In genomic region chr6:36004701-36005100, GRCm38 (mm10) we compare ENCODE assay signal across 9 mouse cellular contexts.
A peak's percentile ranks its signal among the peaks of the same experiment; 100 is the strongest.
DNase-seq lines count a peak whose midpoint lies in the region; ATAC-seq lines count a peak whose summit lies in the region.
"Had no signal": no experiment of that assay in that cellular context is flagged by ENCODE, and none has a peak within 500 bp of the region (broad histone marks: within the 10 kb centered on the region; RNA-seq: fewer than 3 reads in every experiment).

No protein-coding gene starts in this region.

- H3K4me2 ChIP-seq in forebrain, embryonic 16.5 days (ENCODE audit: low read length) = no peak overlapping the region
- H3K4me2 ChIP-seq in midbrain, embryonic 11.5 days = no peak overlapping the region

- no peaks in the 10 kb centered on the region for H3K4me1 ChIP-seq in forebrain, embryonic 10.5 days
- no peaks in the 10 kb centered on the region for H3K4me1 ChIP-seq in forebrain, embryonic 16.5 days (replicated peaks; ENCODE audit: control insufficient read depth, insufficient read depth, low read length)
- H3K4me1 ChIP-seq in midbrain, embryonic 11.5 days (ENCODE audit: control insufficient read depth, insufficient read depth, low read length) = no peaks in the 10 kb centered on the region
- no peaks in the 10 kb centered on the region for H3K4me1 ChIP-seq in midbrain, embryonic 10.5 days

- no peaks in the 10 kb centered on the region for H3K36me3 ChIP-seq in forebrain, embryonic 10.5 days (replicated peaks)
- no peaks in the 10 kb centered on the region for H3K36me3 ChIP-seq in forebrain, embryonic 16.5 days (ENCODE audit: control insufficient read depth, insufficient read depth)
- H3K36me3 ChIP-seq in midbrain, embryonic 11.5 days (ENCODE audit: control insufficient read depth, insufficient read depth, low read length) = no peaks in the 10 kb centered on the region
- H3K36me3 ChIP-seq in midbrain, embryonic 10.5 days = no peaks in the 10 kb centered on the region

- ATAC-seq in forebrain, embryonic 16.5 days = no peak
- no peak for ATAC-seq in midbrain, embryonic 11.5 days (ENCODE audit: low FRiP score)

- 51% methylated on average over 1 of the region's 1 CpGs for WGBS in forebrain, embryonic 10.5 days
- WGBS in forebrain, embryonic 16.5 days = 39% methylated on average over 1 of the region's 1 CpGs
- 39% methylated on average over 1 of the region's 1 CpGs for WGBS in midbrain, embryonic 11.5 days
- 48% methylated on average over 1 of the region's 1 CpGs for WGBS in midbrain, embryonic 10.5 days

- H3K27me3 ChIP-seq in forebrain, embryonic 10.5 days (ENCODE audit: poor library complexity, severe bottlenecking) = no peaks in the 10 kb centered on the region
- no peaks in the 10 kb centered on the region for H3K27me3 ChIP-seq in forebrain, embryonic 16.5 days (replicated peaks; ENCODE audit: control insufficient read depth, insufficient read depth, low read length)
- H3K27me3 ChIP-seq in midbrain, embryonic 11.5 days (ENCODE audit: control insufficient read depth, insufficient read depth, low read length) = no peaks in the 10 kb centered on the region
- no peaks in the 10 kb centered on the region for H3K27me3 ChIP-seq in midbrain, embryonic 10.5 days (ENCODE audit: low read depth, poor library complexity, severe bottlenecking)

- H3K27ac ChIP-seq in forebrain, embryonic 10.5 days = no peak overlapping the region
- H3K27ac ChIP-seq in forebrain, embryonic 16.5 days (ENCODE audit: low read length) = no peak overlapping the region
- H3K27ac ChIP-seq in midbrain, embryonic 11.5 days (ENCODE audit: low read depth, low read length) = no peak overlapping the region
- no peak overlapping the region for H3K27ac ChIP-seq in midbrain, embryonic 10.5 days (replicated peaks)
- H3K27ac ChIP-seq: macrophage had no signal

- DNase-seq in forebrain, embryonic 10.5 days (ENCODE audit: extremely low spot score, low spot score) = peak; percentile 15
- peak; percentile 85 for DNase-seq in midbrain, embryonic 11.5 days (ENCODE audit: low spot score, missing footprints)
- DNase-seq in midbrain, embryonic 10.5 days (ENCODE audit: low spot score) = no peak
- DNase-seq in brain, embryonic 18.5 days (ENCODE audit: low read depth, low spot score) = peak; percentile 10
- DNase-seq in induced T-regulatory cell, adult 2 months (ENCODE audit: low read depth) = peak; percentile 3
- DNase-seq in retina, embryonic 14.5 days (ENCODE audit: low spot score) = peak; percentile 73
- no peak for DNase-seq in thymus, postnatal 10 days (ENCODE audit: low spot score in 2 of 2)

- H3K4me3 ChIP-seq in forebrain, embryonic 10.5 days = no peak overlapping the region
- H3K4me3 ChIP-seq in forebrain, embryonic 16.5 days (replicated peaks; ENCODE audit: low read length) = no peak overlapping the region
- no peak overlapping the region for H3K4me3 ChIP-seq in midbrain, embryonic 11.5 days (ENCODE audit: low read depth, low read length)
- no peak overlapping the region for H3K4me3 ChIP-seq in midbrain, embryonic 10.5 days

- H3K9ac ChIP-seq in forebrain, embryonic 16.5 days (replicated peaks; ENCODE audit: low read depth, low read length) = no peak overlapping the region
- H3K9ac ChIP-seq in midbrain, embryonic 11.5 days (ENCODE audit: low read length) = no peak overlapping the region

- H3K9me3 ChIP-seq in forebrain, embryonic 10.5 days = no peaks in the 10 kb centered on the region
- H3K9me3 ChIP-seq in forebrain, embryonic 16.5 days (ENCODE audit: control insufficient read depth, low read length) = no peaks in the 10 kb centered on the region
- H3K9me3 ChIP-seq in midbrain, embryonic 11.5 days (ENCODE audit: control insufficient read depth, low read length) = no peaks in the 10 kb centered on the region
- H3K9me3 ChIP-seq in midbrain, embryonic 10.5 days (replicated peaks) = no peaks in the 10 kb centered on the region

Comparison
In these comparisons a context has a peak if more than half of its experiments do, and no peak if none do; other contexts are left out.
1. DNase-seq: peak in forebrain, embryonic 10.5 days (single experiment), midbrain, embryonic 11.5 days (single experiment), brain, embryonic 18.5 days (single experiment), induced T-regulatory cell, adult 2 months (single experiment) and retina, embryonic 14.5 days (single experiment); none in midbrain, embryonic 10.5 days (single experiment) and thymus, postnatal 10 days (0 of 2).